Mouse (Mus musculus) monocyte, adult 5-6 weeks (primary cell): ENCODE results near the gene Rpgr. TPM values are rescaled to one million over a fixed set of nuclear protein-coding genes. Genes with fewer than 3 reads are reported as not detected.

Source experiments
- ATAC-seq: fragments of 153-309, 156-312 bp; replicated peaks from 2 replicates; pipeline ENCODE4 v1.8.0; 2017; ENCODE audit warnings: mild to moderate bottlenecking; ENCODE audit not compliant: low TSS enrichment, insufficient number of reproducible peaks, severe bottlenecking, poor library complexity, low FRiP score
- total RNA-seq: library from RNA; stranded (forward); fragments of 200-1000, 200-491, 200-594 nt; gene quantifications from 3 replicates; pipeline ENCODE4 v1.2.3, GENCODE M21; 2017

The Rpgr gene
- total RNA-seq, 1 experiment from 2014 or later, result 4.2 TPM

GRCm38 (mm10) chrX:10095797-10096196 lies 120.9 kb downstream of the Rpgr start:
- ATAC-seq, result no peak

GRCm38 (mm10) chrX:10080385-10080784 lies 136.3 kb downstream of the Rpgr start:
- ATAC-seq, result no peak

- no peak for ATAC-seq
These were observed 136.7 kb downstream of the Rpgr start for GRCm38 (mm10) chrX:10079981-10080380.

GRCm38 (mm10) chrX:10073966-10074365 lies 142.8 kb downstream of the Rpgr start:
- ATAC-seq, result no peak

GRCm38 (mm10) chrX:10071529-10071928 lies 145.2 kb downstream of the Rpgr start:
- ATAC-seq, result no peak

GRCm38 (mm10) chrX:10070689-10071088 lies 146.0 kb downstream of the Rpgr start:
- no peak for ATAC-seq

GRCm38 (mm10) chrX:10069405-10069804 lies 147.3 kb downstream of the Rpgr start:
- no peak for ATAC-seq

- ATAC-seq, result no peak
These were observed 152.9 kb downstream of the Rpgr start for GRCm38 (mm10) chrX:10063781-10064180.

GRCm38 (mm10) chrX:10063361-10063760 lies 153.4 kb downstream of the Rpgr start:
- ATAC-seq, result no peak

GRCm38 (mm10) chrX:10062201-10062600 lies 154.5 kb downstream of the Rpgr start:
- no peak for ATAC-seq

GRCm38 (mm10) chrX:10034666-10035065 lies 182.1 kb downstream of the Rpgr start:
- no peak for ATAC-seq

Other genes with a start within 250 kb of the Rpgr start
- gene Srpx, start 99.2 kb downstream of the Rpgr start, total RNA-seq, result not detected in 3 replicates
- not detected in 3 replicates for gene Otc, start 35.4 kb upstream of the Rpgr start, total RNA-seq